Mouse (Mus musculus) heart, embryonic 10.5 days (tissue): Measurements from ENCODE around the gene Aldh5a1. TPM values are rescaled to one million over a fixed set of nuclear protein-coding genes. Genes with fewer than 3 reads are reported as not detected.

Experiments
- DNase-seq: peaks from one replicate; pipeline ENCODE4 v3.0.0-alpha.2; 2017; ENCODE audit warnings: low spot score
- H3K27ac ChIP-seq: fragments of 300-500 bp; sonication (generic); 2 replicates; pipeline ENCODE4 v1.5.1; 2016; ENCODE audit warnings: mild to moderate bottlenecking
- H3K27me3 ChIP-seq: fragments of 300-500 bp; sonication (generic); 2 replicates; pipeline ENCODE4 v1.6.1; 2016; ENCODE audit warnings: mild to moderate bottlenecking; ENCODE audit not compliant: poor library complexity, insufficient read depth, severe bottlenecking
- H3K36me3 ChIP-seq: fragments of 300-500 bp; sonication (generic); 2 replicates; pipeline ENCODE4 v1.6.1; 2016; ENCODE audit warnings: mild to moderate bottlenecking, moderate library complexity
- H3K4me1 ChIP-seq: fragments of 300-500 bp; sonication (generic); 2 replicates; pipeline ENCODE4 v1.6.1; 2016; ENCODE audit warnings: mild to moderate bottlenecking
- H3K4me3 ChIP-seq: fragments of 300-500 bp; sonication (generic); 2 replicates; pipeline ENCODE4 v1.5.1; 2016; ENCODE audit warnings: mild to moderate bottlenecking, moderate library complexity
- H3K9me3 ChIP-seq: fragments of 300-500 bp; sonication (generic); 2 replicates; pipeline ENCODE4 v1.6.1; 2016; ENCODE audit warnings: mild to moderate bottlenecking, moderate library complexity
- WGBS: fragments of 180-500 bp; shearing (Covaris S2); methylation state at CpG from one replicate; pipeline ENCODE4 v1.1.7; 2016; 5-methylcytosine and 5-hydroxymethylcytosine counted together
- polyA plus RNA-seq: library from polyadenylated mRNA; unstranded; fragments of >200 nt; fragmentation: Nextera tagmentation; extraction: Ambion mirVana; gene quantifications from 2 replicates; pipeline ENCODE4 v1.2.1, GENCODE M21; 2016

Aldh5a1 gene
- polyA plus RNA-seq, 1 experiment from 2014 or later: 4.5 TPM

DNA sequence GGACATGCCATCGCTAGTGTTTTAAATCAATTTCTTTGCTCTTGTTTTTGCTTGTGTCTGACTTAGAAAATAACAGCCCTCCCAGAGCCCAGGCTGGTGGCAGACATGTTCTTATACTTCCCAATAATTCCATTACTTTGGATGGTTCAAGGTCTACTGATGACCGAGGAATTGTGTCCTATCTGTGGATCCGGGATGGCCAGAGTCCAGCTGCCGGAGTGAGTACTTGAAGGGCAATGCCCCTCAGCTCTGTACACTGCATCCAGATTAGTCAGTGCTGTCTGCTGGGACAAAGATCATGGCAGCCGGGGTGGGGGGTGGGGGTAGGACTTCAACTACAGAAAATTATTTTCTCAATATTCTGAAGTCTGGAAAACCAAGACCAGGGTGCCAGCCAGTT lies 56.8 kb downstream of the Aldh5a1 start:
- Histone ChIP-seq H3K27me3 (no peaks in the 10 kb centered on the region), H3K27ac (no peak overlapping the region), H3K9me3 (0 out of 2 replicates have a peak, but pooled peaks cover 5% of the 10 kb centered on the region), H3K36me3 (no peaks in the 10 kb centered on the region), H3K4me1 (no peaks in the 10 kb centered on the region), H3K4me3 (no peak overlapping the region)
- DNase-seq: no peak
- WGBS: 81% methylated on average over 5 of the region's 5 CpGs

DNA sequence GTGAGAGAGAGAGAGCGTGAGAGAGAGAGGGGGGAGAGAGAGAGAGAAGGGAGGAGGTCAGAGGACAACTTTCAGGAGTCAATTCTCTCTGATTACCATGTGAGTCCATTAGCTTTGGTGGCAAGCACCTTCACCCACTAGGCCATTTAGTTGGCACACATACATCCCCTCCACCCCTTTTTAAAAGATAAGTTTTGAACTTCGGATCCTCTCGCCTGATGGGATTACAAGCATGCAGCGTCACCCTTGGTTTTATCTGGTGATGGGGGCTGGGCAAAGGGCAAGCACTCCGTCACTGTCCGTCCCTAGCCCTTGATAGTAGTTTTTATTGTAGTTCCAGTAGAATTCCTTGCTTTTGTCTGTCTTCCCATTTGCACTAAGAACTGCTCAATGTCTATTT lies 57.3 kb downstream of the Aldh5a1 start:
- Histone ChIP-seq H3K4me1 (no peaks in the 10 kb centered on the region), H3K9me3 (0 out of 2 replicates have a peak, but pooled peaks cover 5% of the 10 kb centered on the region), H3K27ac (no peak overlapping the region), H3K4me3 (no peak overlapping the region), H3K27me3 (no peaks in the 10 kb centered on the region), H3K36me3 (no peaks in the 10 kb centered on the region)
- DNase-seq: no peak
- WGBS: 62% methylated on average over 6 of the region's 6 CpGs

DNA sequence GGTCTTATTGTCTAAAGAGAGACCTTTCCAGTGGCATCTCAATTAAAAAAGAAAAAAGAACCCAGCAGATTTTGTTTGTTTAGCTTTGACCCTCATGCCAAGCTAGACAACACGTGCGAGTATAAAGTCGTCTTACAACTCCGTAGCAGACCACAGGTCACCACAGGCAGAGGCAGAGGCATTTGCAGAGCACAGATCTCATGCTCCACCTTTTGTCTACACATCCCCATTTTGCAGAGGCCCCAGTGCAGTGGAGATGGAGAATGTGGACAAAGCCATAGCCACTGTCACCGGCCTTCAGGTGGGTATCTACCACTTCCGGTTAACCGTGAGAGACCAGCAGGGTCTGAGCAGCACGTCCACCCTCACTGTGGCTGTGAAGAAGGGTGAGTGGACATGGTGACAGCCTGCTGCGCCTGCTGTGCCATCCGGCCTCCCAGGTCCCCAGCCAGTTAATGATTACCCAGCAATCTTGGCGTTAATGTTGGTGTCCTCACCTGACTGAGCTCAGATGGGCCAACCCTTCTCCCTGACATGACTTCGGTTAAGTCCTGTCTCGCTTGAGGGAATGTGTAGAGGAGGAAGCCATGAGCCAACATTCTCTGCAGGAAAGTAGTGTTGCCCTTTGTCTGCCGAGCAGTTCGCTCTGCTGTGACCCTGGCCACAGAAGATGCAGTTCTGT lies 58.0 kb downstream of the Aldh5a1 start:
- Histone ChIP-seq H3K4me3 (no peak overlapping the region), H3K36me3 (no peaks in the 10 kb centered on the region), H3K27me3 (no peaks in the 10 kb centered on the region), H3K4me1 (no peaks in the 10 kb centered on the region), H3K9me3 (0 out of 2 replicates have a peak, but pooled peaks cover 5% of the 10 kb centered on the region), H3K27ac (no peak overlapping the region)
- no peak for DNase-seq
- 86% methylated on average over 15 of the region's 15 CpGs for WGBS

DNA sequence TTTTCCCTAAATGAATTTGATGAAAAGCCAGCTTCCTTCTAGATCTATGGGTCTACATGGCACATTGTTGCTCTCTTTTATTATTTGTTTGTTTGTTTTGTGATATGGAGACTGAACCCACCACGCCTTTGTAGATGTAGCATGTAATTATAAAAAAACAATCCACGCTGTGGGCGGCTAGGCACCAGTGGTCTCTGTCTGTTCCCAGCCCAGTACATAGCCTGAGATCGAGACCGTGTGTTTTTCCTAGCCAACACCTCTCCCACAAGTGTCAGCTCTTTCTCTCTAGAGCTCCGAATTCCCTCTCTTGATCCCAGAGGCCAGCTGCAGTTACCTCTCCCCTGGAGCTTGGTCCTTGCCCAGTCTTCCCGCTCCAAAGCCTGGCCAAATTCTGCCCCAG lies 69.2 kb downstream of the Aldh5a1 start:
- Histone ChIP-seq H3K27me3 (no peaks in the 10 kb centered on the region), H3K4me1 (0 out of 2 replicates have a peak, but pooled peaks cover 4% of the 10 kb centered on the region), H3K4me3 (no peak overlapping the region), H3K27ac (no peak overlapping the region), H3K36me3 (no peaks in the 10 kb centered on the region), H3K9me3 (no peaks in the 10 kb centered on the region)
- no peak for DNase-seq
- 80% methylated on average over 7 of the region's 7 CpGs for WGBS

DNA sequence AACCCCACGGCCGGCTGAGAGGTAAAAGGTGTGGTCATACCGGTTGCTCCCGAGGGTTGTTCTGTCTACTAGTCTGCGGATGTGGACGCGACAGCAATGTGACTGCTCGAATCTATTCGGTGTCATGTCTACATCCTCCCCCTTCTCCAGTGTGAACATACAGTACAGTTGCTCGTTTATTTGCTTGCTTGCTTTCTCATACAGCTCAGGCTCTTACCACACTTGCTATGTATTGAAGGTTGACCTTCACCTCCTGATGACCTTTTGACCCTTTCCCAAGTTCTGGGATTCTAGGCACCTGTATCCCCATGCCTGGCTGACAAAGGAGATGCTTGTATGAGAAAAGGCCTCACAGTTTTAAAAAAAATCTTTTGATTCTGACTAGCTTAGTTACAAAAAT lies 69.7 kb downstream of the Aldh5a1 start:
- H3K27me3 ChIP-seq: no peaks in the 10 kb centered on the region
- no peak for DNase-seq

DNA sequence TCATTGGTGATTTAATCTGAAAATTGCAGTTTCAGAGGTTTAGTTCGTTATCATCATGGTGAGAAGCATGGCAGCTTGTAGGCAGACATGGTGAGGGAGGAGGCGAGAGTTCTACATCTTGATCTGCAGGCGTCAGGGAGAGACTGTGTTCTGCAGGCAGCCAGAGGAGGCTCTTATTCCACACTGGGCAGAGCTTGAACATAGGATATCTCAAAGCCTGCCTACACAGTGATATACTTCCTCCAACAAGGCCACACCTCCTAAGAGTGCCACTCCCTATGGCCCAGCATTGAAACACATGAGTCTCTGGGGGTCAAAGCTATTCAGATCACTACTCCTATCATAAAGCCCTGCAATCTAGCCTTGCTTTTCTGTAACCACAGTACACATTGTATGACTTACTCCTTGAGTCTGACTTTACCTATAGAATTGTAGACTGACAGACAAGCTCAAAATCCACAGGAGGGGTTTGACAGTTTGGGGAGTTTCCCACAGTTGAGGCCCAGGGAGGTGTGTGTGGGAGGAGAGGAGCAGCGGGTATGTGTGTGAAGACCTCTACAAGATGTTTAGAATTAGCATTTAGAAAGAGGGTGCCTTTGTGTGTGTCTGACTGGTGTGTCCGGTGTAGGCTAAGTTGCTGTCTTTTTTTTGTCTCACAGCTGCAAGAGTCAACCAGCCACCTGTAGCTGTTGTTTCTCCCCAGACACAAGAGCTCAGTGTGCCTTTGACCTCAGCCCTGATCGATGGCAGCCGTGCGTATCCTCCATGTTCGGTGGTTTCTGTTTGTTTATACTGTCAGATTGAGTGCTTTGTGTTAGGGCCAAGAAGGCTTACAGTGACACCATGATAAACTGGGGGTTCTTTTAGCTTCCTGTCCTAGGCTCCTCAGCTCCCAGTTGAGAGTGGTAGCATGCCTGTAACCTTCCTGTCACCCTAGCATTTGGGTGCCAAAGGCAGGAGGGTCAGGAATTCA lies 70.7 kb downstream of the Aldh5a1 start:
- Histone ChIP-seq H3K4me3 (no peak overlapping the region), H3K27me3 (no peaks in the 10 kb centered on the region), H3K27ac (no peak overlapping the region), H3K4me1 (0 out of 2 replicates have a peak, but pooled peaks cover 4% of the 10 kb centered on the region), H3K9me3 (no peaks in the 10 kb centered on the region), H3K36me3 (no peaks in the 10 kb centered on the region)
- WGBS: 62% methylated on average over 9 of the region's 9 CpGs
- DNase-seq: no peak

More for the DNA sequence above, 69.7 kb downstream of the Aldh5a1 start:
- Histone ChIP-seq H3K36me3 (no peaks in the 10 kb centered on the region), H3K27ac (no peak overlapping the region), H3K9me3 (no peaks in the 10 kb centered on the region), H3K4me1 (0 out of 2 replicates have a peak, but pooled peaks cover 4% of the 10 kb centered on the region), H3K4me3 (no peak overlapping the region)
- 88% methylated on average over 10 of the region's 10 CpGs for WGBS

DNA sequence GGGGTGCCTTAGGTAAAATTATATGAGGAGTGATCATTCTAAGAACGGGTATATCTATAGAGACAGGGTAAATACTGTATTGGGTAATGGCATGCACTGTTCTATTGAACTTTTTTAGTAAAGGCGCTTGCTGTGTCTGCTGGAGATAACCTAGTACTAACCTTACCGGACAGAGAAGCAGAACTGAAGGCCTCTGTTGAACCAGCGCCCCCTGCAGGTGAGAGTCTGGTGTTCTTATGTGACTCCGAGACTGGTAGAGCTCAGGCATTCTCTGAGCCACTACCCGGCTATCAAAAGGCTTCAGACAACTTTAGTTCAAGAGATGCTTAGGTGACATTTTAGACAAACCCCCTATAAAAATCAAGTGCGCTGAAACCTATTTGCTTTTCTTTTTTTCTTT lies 74.9 kb downstream of the Aldh5a1 start:
- H3K4me3 ChIP-seq: no peak overlapping the region
- 49% methylated on average over 7 of the region's 7 CpGs for WGBS
- DNase-seq: no peak

DNA sequence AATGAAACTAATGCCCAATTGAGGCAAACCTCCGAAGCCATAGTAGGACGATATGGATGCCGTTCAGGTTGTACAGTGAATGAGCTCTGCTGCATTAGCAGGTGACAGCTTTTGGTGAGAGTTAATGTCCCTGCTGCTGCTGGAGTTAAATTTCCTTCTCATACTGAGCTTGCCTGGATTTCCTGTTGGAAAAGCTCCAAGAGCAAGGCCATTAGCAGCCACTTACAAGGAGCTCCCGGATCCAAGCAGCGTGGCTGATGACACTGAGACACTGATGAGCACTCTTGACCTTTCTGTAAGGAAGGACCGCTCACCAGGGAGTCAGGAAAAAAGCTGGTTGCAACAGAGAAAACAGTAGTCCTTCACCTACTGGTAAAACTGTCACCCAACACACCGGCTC lies 75.4 kb downstream of the Aldh5a1 start:
- Histone ChIP-seq H3K27ac (no peak overlapping the region), H3K36me3 (no peaks in the 10 kb centered on the region), H3K27me3 (no peaks in the 10 kb centered on the region; the same call in 1 of the 2 replicates), H3K4me1 (peaks cover 9% of the 10 kb centered on the region; the same call in 1 of the 2 replicates), H3K9me3 (no peaks in the 10 kb centered on the region), H3K4me3 (no peak overlapping the region)
- 75% methylated on average over 7 of the region's 7 CpGs for WGBS
- no peak for DNase-seq

More for the DNA sequence above, 74.9 kb downstream of the Aldh5a1 start:
- no peak overlapping the region for H3K27ac ChIP-seq
- no peaks in the 10 kb centered on the region for H3K36me3 ChIP-seq
- 0 out of 2 replicates have a peak, but pooled peaks cover 4% of the 10 kb centered on the region for H3K4me1 ChIP-seq
- H3K9me3 ChIP-seq: no peaks in the 10 kb centered on the region
- H3K27me3 ChIP-seq: no peaks in the 10 kb centered on the region

DNA sequence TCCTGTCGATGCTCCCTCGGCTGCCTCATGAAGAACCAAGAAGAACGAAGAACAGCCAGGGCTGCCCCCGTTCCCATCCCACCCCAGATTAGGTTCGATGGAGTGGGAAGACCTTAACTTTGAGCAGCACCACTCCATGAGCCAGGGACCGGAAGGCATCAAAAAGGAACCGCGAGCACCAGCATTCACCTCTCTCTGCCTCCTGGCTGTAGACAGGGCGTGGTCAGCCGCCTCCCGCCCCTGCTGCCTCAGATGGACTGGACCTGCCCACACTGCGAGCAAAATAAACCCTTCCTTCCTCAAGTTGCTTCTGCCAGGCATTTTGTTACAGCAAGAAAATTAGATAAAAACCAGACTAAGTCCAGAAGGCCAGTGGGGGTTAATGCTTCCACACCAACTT lies 76.4 kb downstream of the Aldh5a1 start:
- no peaks in the 10 kb centered on the region; the same call in 1 of the 2 replicates for H3K27me3 ChIP-seq
- no peak overlapping the region for H3K27ac ChIP-seq
- H3K36me3 ChIP-seq: no peaks in the 10 kb centered on the region
- no peak for DNase-seq
- WGBS: 72% methylated on average over 12 of the region's 12 CpGs
- no peaks in the 10 kb centered on the region for H3K9me3 ChIP-seq
- no peak overlapping the region for H3K4me3 ChIP-seq
- peaks cover 5% of the 10 kb centered on the region; the same call in 1 of the 2 replicates for H3K4me1 ChIP-seq

DNA sequence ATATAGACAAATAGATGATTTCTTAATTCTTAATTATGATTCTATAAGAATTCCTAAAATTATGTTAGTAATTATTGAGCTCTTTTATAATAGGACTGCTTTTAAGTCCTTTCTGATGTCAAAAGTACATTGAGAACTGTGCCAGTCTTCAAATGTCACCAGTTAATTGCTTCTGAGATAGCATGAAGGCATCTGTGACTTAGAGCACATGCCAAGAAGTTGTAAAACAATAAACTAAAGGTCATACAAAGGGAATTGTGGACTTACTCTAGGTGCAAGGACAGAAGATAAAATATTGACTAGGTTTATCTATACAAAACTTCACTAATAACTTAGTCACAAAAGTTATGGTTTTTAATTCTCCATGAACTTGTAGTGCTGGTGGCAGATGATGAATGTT lies 78.3 kb downstream of the Aldh5a1 start:
- Histone ChIP-seq H3K36me3 (no peaks in the 10 kb centered on the region), H3K4me1 (peaks cover 5% of the 10 kb centered on the region; the same call in 1 of the 2 replicates), H3K27me3 (no peaks in the 10 kb centered on the region; the same call in 1 of the 2 replicates), H3K4me3 (no peak overlapping the region), H3K9me3 (no peaks in the 10 kb centered on the region), H3K27ac (no peak overlapping the region)
- no peak for DNase-seq
